Mouse (Mus musculus): ENCODE data around the gene Dgcr2.
A peak's percentile ranks its signal among the peaks of the same experiment; 100 is the strongest.

The Dgcr2 gene

DNA sequence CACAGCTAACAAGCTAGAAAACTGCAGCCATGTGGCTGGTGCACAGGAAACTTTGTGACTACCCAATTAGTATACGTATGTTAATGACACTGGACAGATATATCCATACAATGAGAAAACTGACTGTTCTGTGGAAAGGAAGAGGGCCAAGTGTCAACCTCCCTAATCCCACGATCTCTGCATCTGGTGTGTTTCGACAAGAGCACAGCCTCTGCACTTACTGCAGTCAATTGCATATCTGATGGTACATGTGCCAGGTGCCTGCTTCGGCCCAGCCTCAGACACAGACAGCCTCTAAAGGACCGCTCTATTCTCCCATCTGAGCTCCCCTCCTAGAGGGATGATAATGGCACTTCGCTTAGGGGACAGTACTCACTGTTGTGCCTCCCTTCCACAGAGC is 49.9 kb downstream of the Dgcr2 start:
- no peak for DNase-seq

DNA sequence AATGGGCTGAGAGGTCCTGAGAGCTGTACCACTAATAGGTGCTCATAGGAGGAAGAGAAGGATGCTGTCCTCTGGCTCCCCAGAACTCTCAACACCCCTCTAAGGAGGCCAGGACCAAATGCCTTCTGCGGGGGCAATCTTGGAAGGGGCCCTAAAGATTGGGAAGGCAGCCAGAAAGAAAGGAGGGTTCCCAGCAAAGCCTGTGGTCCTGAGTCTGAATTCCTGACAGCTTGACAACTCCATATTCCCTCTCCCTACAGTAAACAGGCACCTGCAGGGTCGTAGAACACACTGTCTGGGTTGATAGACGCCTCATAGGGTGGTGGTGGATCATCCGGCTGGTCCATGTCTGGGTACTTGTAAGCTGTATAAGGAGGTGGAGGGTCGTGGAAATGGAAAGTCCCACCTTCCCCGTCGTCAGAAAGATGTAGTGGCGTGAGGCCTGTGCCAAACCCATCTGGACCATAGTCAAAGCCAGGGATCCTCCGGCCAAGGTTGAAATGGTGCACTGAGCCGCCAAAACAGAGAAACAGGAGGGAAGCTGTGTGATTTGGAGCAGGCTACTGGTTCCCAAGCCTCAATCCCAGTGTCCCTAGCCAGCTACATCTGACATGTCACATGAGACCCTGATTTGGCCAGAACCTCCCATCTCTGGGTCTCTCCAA is 54.5 kb downstream of the Dgcr2 start:
- DNase-seq: no peak

DNA sequence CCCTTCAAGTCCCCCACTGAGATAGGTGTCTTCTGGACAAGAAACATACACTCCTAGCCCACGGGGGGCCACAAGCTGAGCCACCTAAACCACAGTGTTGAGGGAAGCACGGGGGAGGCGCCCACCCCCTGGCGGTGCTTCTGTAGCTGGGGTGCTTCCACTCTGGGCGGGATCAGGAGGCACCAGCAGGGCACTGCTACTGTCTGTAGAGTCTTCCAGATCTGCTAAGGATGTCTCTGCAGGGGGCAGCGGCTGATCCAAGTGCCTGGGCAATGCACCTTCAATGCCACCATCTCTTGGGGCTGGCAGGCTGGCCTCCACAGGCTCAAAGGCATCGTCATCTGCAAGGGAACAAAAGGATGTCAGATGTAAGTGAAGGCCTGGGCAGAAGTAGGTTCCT is 55.9 kb downstream of the Dgcr2 start:
- no peak for DNase-seq

DNA sequence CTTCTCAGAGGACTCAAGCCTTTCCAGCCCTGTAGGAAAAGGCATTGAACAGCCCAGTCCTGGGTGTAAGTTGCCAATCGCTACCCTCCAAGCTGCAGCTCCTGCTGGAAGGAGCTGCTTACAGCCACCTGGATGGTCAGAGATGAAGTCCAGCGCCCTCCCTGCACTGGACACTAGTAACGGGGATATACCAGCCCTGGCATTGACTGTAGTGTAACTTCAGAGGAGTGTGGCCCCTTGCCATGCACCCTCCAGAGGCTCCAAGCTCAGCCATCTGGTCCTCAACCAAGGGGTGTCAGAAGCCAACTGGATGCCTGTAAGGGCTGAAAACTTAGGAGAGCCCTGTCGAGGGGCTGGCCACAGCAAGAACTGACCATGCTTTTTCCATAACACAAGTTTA is 58.4 kb downstream of the Dgcr2 start:
- DNase-seq: no peak

DNA sequence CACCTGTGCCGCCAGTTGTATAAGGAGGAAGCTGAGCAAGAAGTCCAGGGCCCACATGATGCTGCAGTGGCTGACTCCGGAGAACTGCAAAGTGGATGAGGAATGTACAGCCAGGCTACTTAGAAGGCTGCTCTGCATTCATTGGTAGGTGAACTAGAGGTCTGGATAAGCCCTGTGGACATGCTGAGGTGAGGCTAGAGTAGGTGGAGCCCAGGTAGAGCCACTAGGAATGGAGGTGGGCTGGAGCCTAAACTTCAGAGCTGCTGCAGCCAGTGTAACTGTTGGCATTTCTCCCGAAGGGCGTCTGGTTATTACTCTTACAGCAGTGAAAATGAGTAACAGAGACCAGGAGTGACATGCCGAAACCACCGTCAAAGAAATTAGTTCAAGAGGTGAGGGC is 60.3 kb downstream of the Dgcr2 start, which contains the start of gene Car15:
TSS of gene Car15 (minus strand) at position 314 of the 400 bp plus-strand sequence.
- peak; percentile 58 for DNase-seq

DNA sequence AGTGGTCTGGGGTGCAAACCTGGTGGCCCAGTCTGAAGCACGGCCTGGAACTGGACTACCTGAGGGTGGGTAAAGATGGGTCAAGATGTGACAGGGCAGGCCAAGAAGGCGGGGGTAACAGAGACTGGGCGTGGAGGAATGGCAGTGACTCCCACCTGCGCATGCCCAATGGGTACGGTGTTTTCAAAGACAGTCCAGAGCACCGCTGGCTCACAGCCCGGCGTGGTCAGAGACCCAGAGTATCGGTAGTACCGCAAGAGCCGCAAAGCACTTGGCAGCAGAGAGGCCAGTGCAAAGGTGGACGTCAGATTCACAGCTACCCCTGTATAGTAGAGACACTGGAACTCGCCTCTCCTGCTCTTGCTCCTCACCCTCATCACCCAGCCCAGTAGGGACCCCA is 62.9 kb downstream of the Dgcr2 start:
- peak; percentile 39 for DNase-seq

DNA sequence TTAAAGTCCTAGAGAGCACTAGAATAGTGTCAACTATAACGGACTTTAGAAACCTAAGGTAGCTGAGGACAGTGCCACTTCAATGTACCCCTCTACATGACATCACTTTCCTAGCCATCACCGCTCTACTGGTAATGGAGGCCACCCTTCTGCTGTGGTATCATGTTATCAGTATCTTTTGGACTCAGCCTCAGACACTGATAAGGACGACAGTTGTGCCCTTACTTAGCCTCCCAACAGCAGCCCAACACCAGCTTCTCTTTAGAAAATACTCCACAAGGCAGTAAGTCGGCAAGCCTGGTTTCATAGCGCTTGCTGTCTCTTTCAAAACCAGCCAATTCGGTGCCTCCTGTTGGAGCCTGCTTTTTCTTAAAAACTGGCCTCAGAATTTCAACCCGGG is 63.8 kb downstream of the Dgcr2 start:
- no peak for DNase-seq

DNA sequence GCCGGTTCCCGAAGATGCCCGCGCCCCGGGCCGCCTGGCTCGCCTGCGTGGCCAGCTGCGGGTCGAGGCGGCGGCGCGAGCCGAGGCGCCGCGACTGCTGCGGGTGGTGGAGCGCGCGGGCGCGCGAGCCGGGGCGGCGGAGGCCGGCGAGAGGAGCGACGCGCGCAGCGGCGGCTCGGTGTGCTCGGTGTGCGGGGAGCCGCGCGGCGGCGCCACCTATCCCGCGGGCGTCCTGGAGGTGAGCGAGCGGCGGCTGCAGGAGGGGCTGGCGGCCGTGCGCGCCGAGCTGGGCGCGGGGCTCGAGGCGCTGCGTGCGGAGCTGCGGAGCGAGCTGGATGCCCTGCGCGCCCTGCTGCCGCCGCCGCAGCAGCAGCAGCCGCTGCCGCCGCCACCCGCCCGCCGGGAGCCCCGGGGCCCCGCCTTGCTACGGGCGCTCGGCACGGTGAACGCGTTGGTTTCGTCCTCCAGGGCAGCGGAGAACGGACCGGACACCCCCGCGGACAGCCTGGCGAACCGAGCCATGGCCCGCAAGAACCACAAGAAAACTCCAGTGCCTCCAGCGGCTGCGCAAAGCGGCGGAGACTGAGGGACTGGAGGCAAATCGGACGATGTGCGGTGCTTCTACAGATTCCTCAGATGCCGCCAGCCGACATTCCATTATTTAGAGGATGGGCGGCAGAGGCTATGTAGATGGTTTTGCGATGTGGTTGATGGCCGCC is 64.5 kb downstream of the Dgcr2 start:
- no peak for DNase-seq

DNA sequence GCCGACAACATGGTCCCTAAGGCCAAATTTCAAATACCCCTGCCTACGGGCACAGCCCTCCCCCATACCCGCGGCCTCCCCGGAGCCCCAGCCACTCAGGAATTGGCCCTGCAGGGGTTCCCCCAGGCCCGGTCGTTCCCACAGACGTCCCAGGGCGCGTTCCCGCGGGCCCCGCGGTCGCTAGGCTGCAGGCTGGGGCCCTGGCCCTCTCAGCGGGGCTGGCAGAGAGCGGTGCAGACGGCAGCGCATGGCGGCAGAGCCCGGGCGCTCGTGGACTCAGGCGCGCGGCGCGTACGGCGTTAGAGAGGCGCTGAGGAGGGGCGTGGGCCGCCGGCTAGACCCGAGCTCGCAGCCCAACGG is 65.1 kb downstream of the Dgcr2 start:
- DNase-seq: no peak

DNA sequence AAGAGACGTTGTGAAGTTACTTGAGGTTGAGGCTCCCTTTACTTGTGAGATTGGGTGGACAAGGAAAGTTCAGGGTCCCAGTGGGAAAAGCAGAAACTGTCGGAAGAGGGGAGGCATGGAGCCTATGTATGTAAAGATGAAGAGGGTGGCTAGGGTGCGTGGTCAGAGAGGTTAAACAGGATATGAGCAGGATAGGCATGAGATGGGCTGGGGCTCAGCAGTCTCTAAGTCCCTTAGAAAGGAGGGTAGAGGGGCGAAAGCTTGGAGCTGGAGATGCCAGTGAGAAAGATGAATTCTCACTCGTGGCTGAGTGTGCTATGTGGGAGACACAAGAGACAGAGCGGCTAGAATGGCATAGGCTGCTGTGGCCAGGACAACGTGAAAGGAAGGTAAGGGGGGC is 65.5 kb downstream of the Dgcr2 start, which contains the start of gene B830017H08Rik:
TSS of gene B830017H08Rik (plus strand) at position 301 of the 400 bp plus-strand sequence.
- no peak for DNase-seq

DNA sequence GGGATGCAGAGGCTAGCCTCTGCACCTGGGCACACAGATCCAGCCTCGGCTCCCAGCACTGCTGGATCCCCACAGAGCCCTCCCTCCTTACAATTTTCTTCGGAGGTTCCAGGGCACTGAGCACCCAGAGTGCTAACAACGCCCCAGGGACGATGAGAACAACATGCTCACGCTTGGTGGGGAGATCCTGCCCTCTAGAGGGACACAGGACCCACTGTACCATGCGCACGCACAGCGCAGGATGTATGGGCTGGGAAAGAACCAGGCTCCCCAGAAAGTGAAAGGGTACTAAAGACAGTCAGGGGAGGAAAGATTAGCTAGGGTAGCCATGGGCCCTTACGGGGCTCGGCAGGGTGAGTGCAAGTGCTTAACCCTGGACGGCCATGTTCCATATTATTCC is 66.6 kb downstream of the Dgcr2 start:
- no peak for DNase-seq

DNA sequence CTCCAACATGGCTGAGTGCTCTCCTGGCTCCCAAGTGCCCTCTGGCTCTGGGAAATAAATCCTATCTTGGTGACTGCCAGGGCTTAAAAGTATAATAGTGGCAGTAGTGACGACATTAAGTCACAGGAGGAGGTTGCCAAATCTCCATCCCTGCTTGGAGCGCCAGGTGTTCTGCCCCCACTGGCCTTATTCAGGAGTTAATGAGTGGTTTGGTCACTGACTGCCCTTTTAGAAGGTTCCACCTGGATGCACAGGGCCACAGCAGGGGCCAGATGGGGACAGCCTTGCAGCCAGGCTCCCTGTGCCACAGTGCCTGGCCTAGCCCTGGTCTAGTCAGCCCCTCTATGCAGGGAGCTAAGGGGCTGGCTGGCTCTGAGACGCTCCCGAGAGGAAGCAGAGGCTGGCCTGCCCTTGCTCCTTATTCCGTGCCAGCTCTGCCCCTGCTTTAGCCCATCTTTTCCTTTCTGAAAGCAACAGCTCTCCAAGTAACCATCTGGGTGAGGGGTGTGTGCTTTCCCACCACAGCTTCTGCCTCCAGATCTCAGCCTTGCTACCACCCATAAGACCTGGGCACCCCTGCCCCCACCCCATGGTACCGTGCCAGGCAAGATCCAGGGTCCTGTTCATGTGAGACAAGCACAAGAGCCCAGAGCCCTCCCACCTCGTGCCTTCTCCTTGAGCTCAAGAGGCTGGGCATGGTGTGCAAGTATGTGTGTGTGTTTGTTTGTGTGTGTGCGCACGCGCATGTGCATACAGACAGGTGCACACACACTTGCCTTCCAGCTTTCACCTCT is 67.8 kb downstream of the Dgcr2 start:
- peak; percentile 83 for DNase-seq

DNA sequence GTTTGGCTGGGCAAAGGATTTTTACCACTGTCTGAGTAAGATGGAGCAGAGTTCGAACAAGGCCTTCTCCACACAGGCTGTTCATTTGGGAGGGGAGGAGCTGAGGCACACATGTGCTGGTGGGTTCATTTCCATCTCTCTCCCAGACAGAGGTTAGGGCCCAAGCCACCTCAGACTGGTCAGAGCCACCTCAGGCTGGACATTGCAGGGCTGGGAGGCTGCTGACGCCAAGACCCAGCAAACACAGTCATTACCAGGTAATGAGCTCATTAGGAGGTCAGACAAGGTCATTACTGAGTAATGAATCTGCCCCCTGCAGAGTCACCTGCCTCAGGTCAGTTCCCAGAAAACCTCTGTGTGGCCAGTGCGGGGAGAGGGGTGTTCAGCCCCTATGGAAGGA is 69.5 kb downstream of the Dgcr2 start:
- peak; percentile 81 for DNase-seq

DNA sequence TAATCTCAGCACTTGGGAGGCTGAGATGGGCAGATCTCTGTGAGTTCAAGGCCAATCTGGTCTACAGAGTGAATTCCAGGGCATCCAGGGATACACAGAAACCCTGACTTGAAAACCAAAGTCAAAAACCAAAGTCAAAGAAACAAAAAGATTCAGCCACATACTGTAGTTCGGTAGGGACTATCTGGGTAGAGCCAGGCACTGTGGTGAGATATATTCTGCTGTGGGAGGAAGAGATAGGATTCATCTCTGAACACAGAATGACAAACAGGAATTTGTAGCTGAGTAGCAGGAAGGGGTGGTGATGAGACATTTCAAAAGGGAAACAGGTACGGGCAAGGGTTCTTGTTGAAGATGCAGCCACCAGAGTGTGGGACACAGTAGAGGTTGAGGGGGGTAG is 70.1 kb downstream of the Dgcr2 start:
- DNase-seq: no peak

DNA sequence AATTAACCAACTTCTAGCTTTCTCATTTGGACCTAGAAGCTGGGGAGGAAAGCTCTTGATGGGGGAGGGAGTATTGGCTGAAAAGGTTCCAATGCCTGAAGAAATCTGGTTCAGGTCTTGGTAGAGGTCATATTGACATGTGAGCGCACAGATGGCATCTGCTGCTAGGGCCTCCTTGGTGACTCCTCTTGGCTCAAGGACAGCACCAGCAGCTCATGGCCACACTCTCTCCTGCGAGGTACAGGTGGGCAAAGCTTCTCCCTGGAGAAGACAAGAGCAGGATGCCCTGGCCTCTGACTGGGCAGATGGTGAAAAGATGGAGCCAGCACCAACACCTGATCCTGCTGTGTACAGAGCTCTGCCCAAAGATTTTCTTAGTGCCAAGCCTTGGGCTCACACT is 71.9 kb downstream of the Dgcr2 start:
- DNase-seq: no peak

DNA sequence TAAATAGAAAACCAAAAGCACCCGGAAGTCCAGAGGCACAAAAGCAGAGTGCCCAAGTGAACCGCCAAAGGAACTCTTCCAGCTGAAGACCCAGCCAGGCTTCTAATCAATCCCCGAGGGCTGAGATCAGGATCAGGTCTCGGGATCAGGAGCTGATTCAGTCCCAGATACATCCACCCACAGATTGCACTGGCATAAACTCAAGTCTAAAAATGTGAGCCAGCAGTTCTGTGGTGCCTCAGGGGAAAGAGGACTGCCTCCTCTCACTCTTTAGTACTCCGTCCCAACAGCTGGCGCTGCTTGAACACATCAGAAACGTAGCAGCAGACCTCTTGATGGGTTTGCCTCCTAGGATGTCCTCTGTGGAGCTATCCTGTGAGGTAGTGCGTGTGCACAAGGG is 81.8 kb downstream of the Dgcr2 start:
- DNase-seq: no peak

DNA sequence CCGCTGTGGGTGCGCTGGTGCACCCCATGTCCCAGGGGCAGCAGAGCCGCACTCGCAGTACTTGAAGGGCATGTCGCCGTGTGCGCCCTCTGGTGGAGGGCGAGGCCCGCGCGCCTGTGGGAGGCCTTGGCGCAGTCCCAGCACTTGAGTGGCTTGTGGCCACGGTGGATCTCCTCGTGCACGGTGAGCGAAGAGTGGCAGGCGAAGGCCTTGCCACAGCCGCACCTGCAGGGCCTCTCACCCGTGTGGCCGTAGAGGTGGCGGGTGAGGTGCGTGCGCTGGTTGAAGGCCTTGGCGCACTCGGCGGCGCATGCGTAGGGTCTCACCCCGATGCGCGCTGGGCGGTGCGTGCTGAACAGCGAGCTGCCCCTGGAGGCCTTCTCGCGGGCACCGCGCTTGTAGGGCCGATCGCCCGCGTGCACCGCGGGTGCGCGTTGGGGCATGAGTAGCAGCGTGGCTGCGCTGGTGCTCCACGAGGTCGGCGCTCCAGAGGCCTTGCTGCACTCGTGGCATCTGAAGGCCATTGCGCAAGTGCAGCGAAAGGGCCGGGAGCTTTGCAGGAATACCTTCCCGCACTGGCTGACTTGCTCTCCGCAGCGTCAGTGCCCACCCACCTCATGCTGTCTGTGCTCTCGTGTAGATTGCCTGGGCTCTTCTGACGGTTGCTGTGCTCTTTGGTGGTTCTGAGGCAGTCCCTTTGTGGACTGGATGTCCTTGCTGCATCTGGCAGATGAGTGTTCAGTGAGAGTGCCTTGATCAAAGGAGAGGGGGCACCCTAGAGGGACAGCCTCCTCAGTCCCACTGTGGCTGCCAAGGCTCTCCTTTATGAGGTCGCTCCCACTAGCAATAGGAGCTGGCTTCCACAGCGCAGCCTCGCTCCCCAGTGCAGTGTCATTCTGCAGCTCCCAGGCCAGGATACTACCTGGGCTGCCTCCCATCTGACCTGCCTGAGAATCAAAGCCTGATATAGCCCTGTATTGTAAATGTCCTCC is 82.7 kb downstream of the Dgcr2 start:
- peak; percentile 53 for DNase-seq

DNA sequence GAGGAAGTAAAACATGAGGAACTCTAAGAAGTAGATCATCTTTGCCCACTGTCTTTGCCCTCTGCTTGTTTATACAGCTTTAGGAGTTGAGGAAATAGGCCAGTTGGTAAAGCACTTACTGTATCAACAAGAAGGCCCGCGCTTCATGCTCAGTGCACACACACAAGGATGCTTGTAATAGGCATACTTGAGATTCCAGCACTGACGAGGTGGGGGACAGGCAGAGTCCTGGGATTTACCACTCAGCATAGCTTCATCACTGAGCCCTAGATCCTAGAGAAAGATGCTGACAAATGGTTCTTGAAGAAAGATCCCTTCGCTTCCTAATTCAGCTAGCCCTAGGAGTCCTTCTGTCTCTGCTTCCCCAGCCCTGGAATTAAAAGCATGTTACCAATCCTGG is 85.2 kb downstream of the Dgcr2 start:
- DNase-seq: no peak

DNA sequence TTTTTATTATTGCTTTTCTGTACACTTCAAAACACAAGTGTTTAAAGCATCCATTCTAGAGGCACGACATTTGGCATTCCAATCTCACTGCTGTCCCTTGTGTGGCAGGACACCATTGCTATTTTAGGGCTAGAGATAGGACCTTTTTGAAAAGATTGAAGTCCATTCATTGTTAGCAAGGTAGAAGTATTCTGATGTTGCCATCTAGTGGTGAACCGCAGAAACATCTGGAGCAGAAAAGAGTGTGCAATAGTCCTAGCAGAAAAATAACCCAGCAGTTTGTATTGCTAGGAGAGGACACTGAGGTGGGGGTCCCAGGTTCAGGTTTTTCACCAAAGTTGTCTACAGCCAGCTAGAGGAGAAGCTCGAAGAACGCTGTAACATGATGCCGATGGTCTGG is 86.2 kb downstream of the Dgcr2 start:
- no peak for DNase-seq

DNA sequence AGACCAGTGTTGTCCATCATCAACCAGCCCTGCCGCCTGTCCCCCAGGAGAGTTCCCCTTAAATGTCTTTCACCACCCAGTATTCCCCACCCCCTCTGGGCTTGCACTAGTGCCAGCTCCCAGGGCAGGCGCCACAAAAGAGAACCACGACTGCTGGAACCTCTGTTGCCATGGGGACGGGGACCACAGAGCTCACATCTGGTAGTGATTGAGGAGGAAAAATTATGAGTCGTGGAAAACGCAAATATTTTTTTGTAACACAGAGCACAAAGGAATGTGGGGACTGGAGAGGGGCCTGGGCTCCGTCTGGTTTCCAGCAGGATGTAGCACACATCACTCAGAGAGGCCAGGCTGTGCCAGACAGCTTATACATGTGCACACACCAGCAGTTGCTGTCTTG is 88.7 kb downstream of the Dgcr2 start:
- no peak for DNase-seq

DNA sequence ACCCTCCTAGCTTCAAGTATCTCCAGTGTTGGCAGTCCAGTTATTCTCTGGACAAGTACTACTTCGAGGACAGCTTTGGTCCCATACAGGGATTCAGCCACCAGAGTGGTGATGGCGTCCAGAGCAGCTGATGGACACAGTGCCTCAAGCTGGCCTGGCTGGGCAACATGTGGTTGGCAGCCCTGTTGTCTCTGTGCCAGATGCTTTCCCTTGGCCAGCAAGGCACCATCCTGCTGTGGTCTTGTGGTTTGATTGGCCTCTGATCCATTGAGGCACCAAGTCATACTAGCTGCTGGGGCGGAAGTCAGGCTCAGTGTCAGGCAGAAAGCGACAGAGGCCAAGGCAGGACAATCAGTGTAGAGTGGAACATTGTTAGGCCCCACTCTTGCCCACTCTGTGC is 89.2 kb downstream of the Dgcr2 start:
- no peak for DNase-seq

DNA sequence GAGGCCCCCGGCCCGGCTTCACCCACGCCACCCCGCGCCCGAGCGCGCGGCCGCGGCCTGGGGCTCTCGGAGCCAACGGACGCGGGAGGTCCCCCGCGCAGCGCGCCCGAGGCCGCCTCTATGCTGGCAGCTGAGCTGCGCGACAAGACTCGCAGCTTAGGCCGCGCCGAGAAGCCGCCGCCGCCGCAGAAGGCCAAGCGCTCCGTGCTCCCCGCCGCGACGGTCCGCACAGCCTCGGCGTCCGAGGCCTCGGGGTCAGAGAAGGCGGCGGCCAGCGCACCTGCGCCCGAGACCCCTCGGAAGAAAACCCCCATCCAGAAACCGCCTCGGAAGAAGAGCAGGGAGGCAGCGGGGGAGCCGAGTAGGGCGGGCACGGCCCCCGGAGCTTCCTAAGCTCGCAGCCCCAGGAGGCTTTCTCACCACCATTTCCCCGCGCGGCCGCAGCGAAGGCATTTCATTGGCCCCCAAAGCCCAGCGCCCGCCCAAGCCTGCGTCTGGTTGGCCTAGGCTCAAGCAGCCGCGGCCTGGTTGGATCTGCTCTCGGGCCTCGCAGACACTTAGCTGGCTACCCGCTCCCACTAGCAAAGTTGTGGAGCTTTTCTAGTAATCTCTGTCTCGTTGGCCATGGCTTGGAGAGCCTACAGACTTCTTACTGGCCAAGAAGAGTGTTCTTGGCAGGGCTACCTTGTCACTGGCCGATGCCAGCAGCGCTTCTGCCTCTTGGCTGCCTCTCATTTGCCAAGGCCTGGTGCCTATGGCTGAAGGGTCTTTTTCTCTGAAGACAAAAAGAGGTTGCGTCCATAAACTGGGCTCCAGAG is 91.0 kb downstream of the Dgcr2 start:
- DNase-seq: peak; percentile 74

All from kidney, adult 11 months (tissue).